Mouse (Mus musculus): Measurements from ENCODE around the gene Tepp.

Gene Tepp

GRCm38 (mm10) chr8:95362272-95362671 lies 51.9 kb downstream of the Tepp start:
- no peak for DNase-seq (ENCODE audit: low read depth, low spot score)

GRCm38 (mm10) chr8:95363849-95364248 lies 53.5 kb downstream of the Tepp start:
- DNase-seq (ENCODE audit: low read depth, low spot score), result no peak

GRCm38 (mm10) chr8:95369581-95370326 lies 59.4 kb downstream of the Tepp start:
- no peak for DNase-seq (ENCODE audit: low read depth, low spot score)

DNA sequence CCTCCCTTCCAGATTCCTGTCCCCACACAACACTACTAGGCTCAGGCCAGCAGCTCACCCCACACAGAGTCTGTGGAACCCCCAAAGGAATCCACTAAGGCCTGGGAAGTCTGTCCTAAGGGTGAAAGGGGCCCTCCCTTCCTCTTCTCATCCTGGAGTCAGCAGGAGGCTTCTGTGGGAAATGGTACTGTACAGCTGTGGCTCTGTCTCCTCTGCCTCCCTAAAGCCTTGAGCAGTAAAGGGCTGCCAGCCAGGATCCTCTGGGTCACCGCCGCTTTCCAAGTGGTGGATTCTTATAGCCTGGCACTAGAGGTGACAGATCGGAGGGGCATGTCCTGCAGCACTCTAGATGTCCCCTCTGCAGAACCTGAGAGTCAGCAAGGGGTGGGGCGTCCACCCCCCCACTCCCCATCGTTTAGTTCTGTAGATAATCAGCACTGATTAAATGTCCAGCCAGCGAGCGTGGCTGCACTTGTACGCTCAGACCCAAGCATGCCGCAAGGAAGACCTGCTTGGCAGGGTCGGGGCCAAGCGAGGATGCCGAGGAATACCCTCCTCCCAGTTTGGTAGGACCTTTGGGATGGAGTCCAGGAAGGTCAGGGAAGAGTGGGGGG lies 63.1 kb downstream of the Tepp start:
- DNase-seq (ENCODE audit: low read depth, low spot score), result no peak

GRCm38 (mm10) chr8:95374429-95374828 lies 64.1 kb downstream of the Tepp start:
- no peak for DNase-seq (ENCODE audit: low read depth, low spot score)

DNA sequence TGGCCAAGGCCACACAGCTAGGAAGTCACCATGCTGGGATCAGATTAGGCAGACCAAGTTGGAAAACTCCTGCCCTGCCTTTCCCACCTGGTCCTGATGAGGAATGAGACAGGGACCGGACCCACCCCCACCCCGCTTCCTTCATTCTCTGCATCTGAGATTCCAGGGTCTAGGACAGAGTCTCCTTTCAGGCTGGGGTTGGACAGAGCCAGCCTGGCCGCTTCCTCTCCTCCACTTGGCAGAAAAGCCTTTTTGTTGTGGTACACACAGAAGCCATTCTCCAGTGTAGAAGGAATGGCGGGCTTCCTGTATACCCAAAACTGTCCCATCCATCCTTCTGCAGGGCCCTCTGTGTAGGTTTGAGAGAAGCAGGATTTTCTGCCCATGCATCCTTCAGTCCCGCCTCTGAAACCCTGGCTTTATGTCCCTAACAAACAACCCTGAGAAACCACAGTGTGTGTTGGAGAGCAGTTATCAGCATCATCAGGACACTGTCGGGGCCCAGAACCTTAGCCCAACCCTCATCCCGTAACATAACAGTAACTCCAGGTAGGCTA lies 65.1 kb downstream of the Tepp start:
- no peak for DNase-seq (ENCODE audit: low read depth, low spot score)

All from c-Kit-negative CD71-positive TER-119-positive erythroid progenitor cells, embryonic 14.5 days (primary cell).